Mouse (Mus musculus) liver, embryonic 15.5 days (tissue): ENCODE results near the gene Vmn1r89. TPM values are rescaled to one million over a fixed set of nuclear protein-coding genes. Genes with fewer than 3 reads are reported as not detected.

Source experiments
- ATAC-seq: fragments of 200-750 bp; cut with Nextera tagmentation; 2 replicates; pipeline ENCODE4 v1.8.0; 2017; ENCODE audit warnings: moderate number of reproducible peaks, mild to moderate bottlenecking, moderate library complexity; ENCODE audit not compliant: insufficient read depth
- H3K27ac ChIP-seq: fragments of 300-500 bp; sonication (generic); replicated peaks from 2 replicates; pipeline ENCODE4 v1.5.1; 2015; ENCODE audit warnings: mild to moderate bottlenecking, inconsistent platforms
- H3K27me3 ChIP-seq: fragments of 300-500 bp; sonication (generic); 2 replicates; pipeline ENCODE4 v1.6.1; 2015; ENCODE audit warnings: mild to moderate bottlenecking, inconsistent platforms
- H3K36me3 ChIP-seq: fragments of 300-500 bp; sonication (generic); replicated peaks from 2 replicates; pipeline ENCODE4 v1.6.1; 2015; ENCODE audit warnings: moderate library complexity, mild to moderate bottlenecking, inconsistent platforms
- H3K4me1 ChIP-seq: fragments of 300-500 bp; sonication (generic); replicated peaks from 2 replicates; pipeline ENCODE4 v1.6.1; 2015; ENCODE audit warnings: inconsistent platforms
- H3K4me2 ChIP-seq: fragments of 300-500 bp; sonication (generic); 2 replicates; pipeline ENCODE4 v1.6.1; 2015; ENCODE audit warnings: moderate library complexity, mild to moderate bottlenecking, inconsistent platforms
- H3K4me3 ChIP-seq: fragments of 300-500 bp; sonication (generic); replicated peaks from 2 replicates; pipeline ENCODE4 v1.5.1; 2015; ENCODE audit warnings: mild to moderate bottlenecking, inconsistent platforms
- H3K9ac ChIP-seq: fragments of 300-500 bp; sonication (generic); 2 replicates; pipeline ENCODE4 v1.6.1; 2015; ENCODE audit warnings: moderate library complexity, mild to moderate bottlenecking, inconsistent platforms
- H3K9me3 ChIP-seq: fragments of 300-500 bp; sonication (generic); replicated peaks from 2 replicates; pipeline ENCODE4 v1.6.1; 2016; ENCODE audit warnings: inconsistent platforms
- whole genome bisulfite sequencing: fragments of 180-500 bp; shearing (Covaris S2); methylation state at CpG from one replicate; pipeline ENCODE4 v1.1.7; 2015; ENCODE audit warnings: mixed read lengths; ENCODE audit not compliant: insufficient replicate concordance; 5-methylcytosine and 5-hydroxymethylcytosine counted together
- polyA plus RNA-seq: library from polyadenylated mRNA; unstranded; fragments of >200 nt; fragmentation: Nextera tagmentation; extraction: Ambion mirVana; gene quantifications from 2 replicates; pipeline ENCODE4 v1.2.1, GENCODE M21; 2015

Gene Vmn1r89
- polyA plus RNA-seq = not detected in 2 replicates

DNA sequence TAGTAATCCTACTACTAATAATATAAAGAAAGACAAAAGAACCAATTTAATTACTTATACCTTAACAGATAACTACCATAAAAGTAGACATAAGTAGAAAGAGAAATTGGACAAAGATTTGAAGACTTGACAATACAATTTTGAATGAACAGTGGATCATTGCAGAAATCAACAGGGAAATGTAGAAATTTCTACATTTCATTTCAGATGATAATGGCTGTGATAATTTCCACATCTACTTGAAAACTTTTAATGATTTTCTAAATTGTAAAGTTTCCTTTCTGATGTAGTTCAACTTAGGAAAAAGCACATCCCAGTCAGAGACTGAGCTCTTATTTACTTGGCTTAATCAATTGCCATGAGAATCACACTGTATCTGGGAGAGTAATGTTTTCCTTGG lies at the start of gene Vmn1r89:
Vmn1r89 (plus strand) TSS at position 301 of the 400 bp plus-strand sequence.
- H3K9ac ChIP-seq = no peak within 1 kb of the TSS
- no peak for ATAC-seq
- no peak within 1 kb of the TSS for H3K4me2 ChIP-seq
- no peaks in the 10 kb centered on the region for H3K36me3 ChIP-seq
- no peak within 1 kb of the TSS for H3K4me3 ChIP-seq
- H3K4me1 ChIP-seq = no peaks in the 10 kb centered on the region
- no peaks in the 10 kb centered on the region for H3K27me3 ChIP-seq
- no peaks in the 10 kb centered on the region for H3K9me3 ChIP-seq
- no peak within 1 kb of the TSS for H3K27ac ChIP-seq

- 48% methylated on average over 50 of the region's 50 CpGs for WGBS
- H3K4me1 ChIP-seq = no peaks in the 10 kb centered on the region
- ATAC-seq = no peak
Measured at GRCm38 (mm10) chr7:13260746-13261700, 48.2 kb downstream of the Vmn1r89 start.

DNA sequence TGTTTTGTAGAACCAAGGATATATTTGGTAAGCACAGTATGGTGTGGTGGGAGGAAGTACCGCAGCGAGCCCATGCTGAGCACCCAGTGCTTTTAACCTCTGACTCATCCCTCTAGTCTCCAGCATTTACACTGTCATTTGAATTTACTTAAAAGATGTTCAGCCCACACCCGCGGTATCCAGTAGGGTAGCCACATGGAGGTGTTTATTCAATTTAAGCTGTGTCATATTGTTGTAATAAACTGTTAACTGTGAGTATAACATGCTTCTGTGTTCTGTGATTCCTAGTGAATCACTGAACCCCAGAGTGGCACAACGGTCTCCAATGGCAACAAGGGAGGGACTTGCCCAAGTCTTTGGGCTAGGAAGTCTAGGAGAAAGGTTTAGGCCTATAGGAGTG lies 51.0 kb downstream of the Vmn1r89 start:
- ATAC-seq = no peak
- H3K9me3 ChIP-seq = no peaks in the 10 kb centered on the region
- no peak overlapping the region for H3K4me2 ChIP-seq
- H3K36me3 ChIP-seq = no peaks in the 10 kb centered on the region
- no peak overlapping the region for H3K4me3 ChIP-seq
- WGBS = 73% methylated on average over 5 of the region's 5 CpGs
- no peak overlapping the region for H3K9ac ChIP-seq
- H3K4me1 ChIP-seq = no peaks in the 10 kb centered on the region
- H3K27me3 ChIP-seq = no peaks in the 10 kb centered on the region
- H3K27ac ChIP-seq = no peak overlapping the region

More at GRCm38 (mm10) chr7:13260746-13261700, 48.2 kb downstream of the Vmn1r89 start:
- H3K9ac ChIP-seq = no peak overlapping the region
- H3K9me3 ChIP-seq = no peaks in the 10 kb centered on the region
- no peak overlapping the region for H3K4me2 ChIP-seq
- no peaks in the 10 kb centered on the region for H3K36me3 ChIP-seq
- no peak overlapping the region for H3K4me3 ChIP-seq
- no peak overlapping the region for H3K27ac ChIP-seq
- H3K27me3 ChIP-seq = no peaks in the 10 kb centered on the region

GRCm38 (mm10) chr7:13264396-13264795 lies 51.6 kb downstream of the Vmn1r89 start:
- Histone ChIP-seq H3K4me1 (no peaks in the 10 kb centered on the region), H3K27me3 (no peaks in the 10 kb centered on the region)
- ATAC-seq = no peak

GRCm38 (mm10) chr7:13268749-13269260 lies 56.0 kb downstream of the Vmn1r89 start:
- no peak for ATAC-seq
- no peaks in the 10 kb centered on the region for H3K36me3 ChIP-seq
- H3K27me3 ChIP-seq = no peaks in the 10 kb centered on the region
- WGBS = 69% methylated on average over 4 of the region's 4 CpGs
- H3K9me3 ChIP-seq = no peaks in the 10 kb centered on the region
- H3K4me3 ChIP-seq = no peak overlapping the region
- H3K4me2 ChIP-seq = no peak overlapping the region
- H3K4me1 ChIP-seq = no peaks in the 10 kb centered on the region
- no peak overlapping the region for H3K9ac ChIP-seq
- no peak overlapping the region for H3K27ac ChIP-seq

More at GRCm38 (mm10) chr7:13264396-13264795, 51.6 kb downstream of the Vmn1r89 start:
- Histone ChIP-seq H3K4me2 (no peak overlapping the region), H3K9ac (no peak overlapping the region), H3K4me3 (no peak overlapping the region), H3K36me3 (no peaks in the 10 kb centered on the region), H3K27ac (no peak overlapping the region), H3K9me3 (no peaks in the 10 kb centered on the region)
- WGBS = 50% methylated on average over 2 of the region's 2 CpGs

DNA sequence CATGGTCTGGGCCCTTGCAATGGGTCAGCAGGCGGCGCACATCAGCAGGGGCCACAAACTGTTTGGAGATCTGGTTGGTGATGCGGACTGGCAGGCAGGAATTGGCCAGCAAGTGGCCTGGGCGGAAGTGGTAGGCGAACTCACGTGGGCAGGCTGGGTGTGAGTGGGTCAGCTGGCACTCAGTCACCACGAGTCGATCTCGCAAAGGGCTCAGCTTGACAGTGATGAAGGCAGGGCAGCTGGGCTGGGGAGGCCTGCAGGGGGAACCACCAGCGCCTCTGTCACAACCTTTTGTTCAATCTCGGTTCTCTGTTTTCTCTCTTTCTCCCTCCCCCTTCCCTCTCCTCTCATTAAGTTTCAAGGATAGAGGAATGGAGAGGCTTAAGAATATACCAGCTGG lies 56.6 kb downstream of the Vmn1r89 start:
- no peak overlapping the region for H3K4me3 ChIP-seq
- H3K36me3 ChIP-seq = no peaks in the 10 kb centered on the region
- H3K9me3 ChIP-seq = no peaks in the 10 kb centered on the region
- 64% methylated on average over 11 of the region's 11 CpGs for WGBS
- no peak overlapping the region for H3K9ac ChIP-seq
- no peak overlapping the region for H3K4me2 ChIP-seq
- H3K27me3 ChIP-seq = no peaks in the 10 kb centered on the region
- H3K4me1 ChIP-seq = no peaks in the 10 kb centered on the region
- no peak overlapping the region for H3K27ac ChIP-seq
- ATAC-seq = no peak

Other genes starting within 250 kb of the Vmn1r89 start
- 2.5 and 2.7 TPM in 2 replicates for gene Zfp324, start 247.2 kb upstream of the Vmn1r89 start, polyA plus RNA-seq
- gene Zfp446, start 235.2 kb upstream of the Vmn1r89 start, polyA plus RNA-seq = 2.2 and 2.6 TPM in 2 replicates
- 17.2 and 22.1 TPM in 2 replicates for gene Slc27a5, start 214.8 kb upstream of the Vmn1r89 start, polyA plus RNA-seq
- 75.3 and 89.4 TPM in 2 replicates for gene Trim28, start 213.9 kb upstream of the Vmn1r89 start, polyA plus RNA-seq
- 11.8 and 13.3 TPM in 2 replicates for gene Zbtb45, start 203.0 kb upstream of the Vmn1r89 start, polyA plus RNA-seq
- gene Chmp2a, start 178.2 kb upstream of the Vmn1r89 start, polyA plus RNA-seq = 118 and 120 TPM in 2 replicates
- 64.5 and 72.3 TPM in 2 replicates for gene Ube2m, start 174.7 kb upstream of the Vmn1r89 start, polyA plus RNA-seq
- gene Mzf1, start 158.3 kb upstream of the Vmn1r89 start, polyA plus RNA-seq = 0.37 and 0.44 TPM in 2 replicates
- not detected in 2 replicates for gene Vmn1r85, start 117.8 kb upstream of the Vmn1r89 start, polyA plus RNA-seq
- not detected in 2 replicates for gene Vmn1r86, start 93.1 kb upstream of the Vmn1r89 start, polyA plus RNA-seq
- gene Vmn1r87, start 72.9 kb upstream of the Vmn1r89 start, polyA plus RNA-seq = not detected in 2 replicates
- not detected in 2 replicates for gene Vmn1r88, start 53.5 kb upstream of the Vmn1r89 start, polyA plus RNA-seq
- 86.4 and 94.8 TPM in 2 replicates for gene Lig1, start 64.3 kb downstream of the Vmn1r89 start, polyA plus RNA-seq
- 1.9 and 2.3 TPM in 2 replicates for gene Zswim9, start 65.7 kb downstream of the Vmn1r89 start, polyA plus RNA-seq
- 1.5 and 1.8 TPM in 2 replicates for gene Pla2g4c, start 111.6 kb downstream of the Vmn1r89 start, polyA plus RNA-seq
- gene Cabp5, start 185.1 kb downstream of the Vmn1r89 start, polyA plus RNA-seq = not detected in 2 replicates
- not detected in 2 replicates for gene Bsph1, start 237.8 kb downstream of the Vmn1r89 start, polyA plus RNA-seq